Mouse (Mus musculus): ENCODE measurements around the gene Hipk4. TPM values are rescaled to one million over a fixed set of nuclear protein-coding genes. Genes with fewer than 3 reads are reported as not detected.
A peak's percentile ranks its signal among the peaks of the same experiment; 100 is the strongest.

The Hipk4 gene
- polyA plus RNA-seq, 1 experiment from 2014 or later, result 0.56 TPM

- WGBS, result 26% methylated on average over 10 of the region's 10 CpGs
- Histone ChIP-seq H3K27me3 (no peaks in the 10 kb centered on the region), H3K4me1 (no peaks in the 10 kb centered on the region), H3K9me3 (replicated peaks) (no peaks in the 10 kb centered on the region), H3K36me3 (ENCODE audit: poor library complexity, severe bottlenecking) (peaks cover 23% of the 10 kb centered on the region), H3K27ac (no peak overlapping the region), H3K4me3 (no peak overlapping the region), H3K4me2 (no peak overlapping the region), H3K9ac (no peak overlapping the region)
- peak; percentile 82 for ATAC-seq
Measured at GRCm38 (mm10) chr7:27526039-27526827, 3.2 kb downstream of the Hipk4 start.

- 83% methylated on average over 21 of the region's 21 CpGs for WGBS
- H3K4me1 ChIP-seq, result no peaks in the 10 kb centered on the region
- peaks cover 49% of the 10 kb centered on the region for H3K36me3 ChIP-seq (ENCODE audit: poor library complexity, severe bottlenecking)
- H3K4me2 ChIP-seq, result no peak overlapping the region
- no peaks in the 10 kb centered on the region for H3K27me3 ChIP-seq
- H3K4me3 ChIP-seq, result no peak overlapping the region
- no peak overlapping the region for H3K9ac ChIP-seq
- no peak for ATAC-seq
- H3K9me3 ChIP-seq (replicated peaks), result no peaks in the 10 kb centered on the region
- H3K27ac ChIP-seq, result no peak overlapping the region
Measured at GRCm38 (mm10) chr7:27529070-27529469, 6.0 kb downstream of the Hipk4 start.

GRCm38 (mm10) chr7:27530937-27531336, 7.9 kb downstream of the Hipk4 start:
- Histone ChIP-seq H3K9me3 (replicated peaks) (no peaks in the 10 kb centered on the region), H3K27me3 (no peaks in the 10 kb centered on the region), H3K4me3 (no peak overlapping the region), H3K4me2 (no peak overlapping the region), H3K36me3 (ENCODE audit: poor library complexity, severe bottlenecking) (peaks cover 66% of the 10 kb centered on the region), H3K27ac (no peak overlapping the region), H3K4me1 (no peaks in the 10 kb centered on the region), H3K9ac (no peak overlapping the region)
- WGBS, result 72% methylated on average over 3 of the region's 3 CpGs
- ATAC-seq, result 0 out of 2 replicates have a peak, but pooled peaks have one; percentile 31

DNA sequence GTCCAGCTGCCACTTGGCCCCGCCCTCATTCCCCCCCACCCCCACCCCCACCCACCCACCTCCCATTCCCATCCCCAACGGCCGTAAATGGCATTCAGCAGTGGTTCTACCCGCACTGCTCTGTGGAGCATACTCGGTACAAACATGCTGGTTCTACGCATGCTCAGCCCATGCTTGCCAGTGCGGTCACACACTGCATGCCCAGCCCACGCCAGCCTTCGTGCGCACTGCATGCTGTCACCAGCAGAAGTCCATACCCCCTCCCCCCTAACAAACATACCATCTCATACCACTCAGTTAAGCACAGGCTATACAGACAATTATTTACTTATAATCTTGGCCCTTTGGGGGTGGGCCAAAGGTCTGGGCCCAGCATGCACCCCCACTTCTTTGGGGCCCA, 8.6 kb downstream of the Hipk4 start:
- no peak for ATAC-seq
- Histone ChIP-seq H3K4me2 (no peak overlapping the region), H3K36me3 (ENCODE audit: poor library complexity, severe bottlenecking) (peaks cover 74% of the 10 kb centered on the region), H3K27me3 (no peaks in the 10 kb centered on the region), H3K4me1 (no peaks in the 10 kb centered on the region), H3K9me3 (replicated peaks) (no peaks in the 10 kb centered on the region), H3K9ac (no peak overlapping the region), H3K4me3 (no peak overlapping the region), H3K27ac (no peak overlapping the region)
- 94% methylated on average over 10 of the region's 10 CpGs for WGBS

DNA sequence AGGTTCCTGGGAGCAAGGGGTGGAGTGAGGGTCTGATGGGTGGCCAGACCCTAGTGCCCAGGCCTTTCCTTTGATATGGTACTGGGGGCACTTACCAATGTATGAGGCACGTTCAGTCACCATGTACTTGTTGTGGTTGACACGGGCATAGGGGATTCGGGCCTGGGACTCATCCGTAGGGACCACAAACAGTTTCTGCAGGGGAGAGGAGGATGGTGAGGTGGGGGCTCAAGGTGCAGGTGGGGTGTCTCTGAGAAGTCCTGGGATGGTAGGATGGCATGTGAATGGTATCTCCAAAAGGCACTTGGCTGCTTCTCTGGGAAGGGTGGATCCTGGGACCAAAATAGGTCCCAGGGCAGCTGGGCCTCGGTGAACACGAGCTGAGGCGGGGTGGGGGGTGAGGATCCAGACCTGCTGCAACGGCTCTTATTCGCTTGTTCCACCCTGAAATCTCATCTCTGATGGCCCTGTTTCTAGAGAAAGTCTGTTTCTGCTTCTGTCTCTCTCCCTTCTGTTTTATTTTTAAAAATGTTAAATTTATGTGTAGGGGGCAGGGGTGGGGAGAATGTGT, 9.5 kb downstream of the Hipk4 start:
- no peak for ATAC-seq
- no peaks in the 10 kb centered on the region for H3K4me1 ChIP-seq
- H3K27me3 ChIP-seq, result no peaks in the 10 kb centered on the region
- peaks cover 82% of the 10 kb centered on the region for H3K36me3 ChIP-seq (ENCODE audit: poor library complexity, severe bottlenecking)
- no peak overlapping the region for H3K9ac ChIP-seq
- WGBS, result 88% methylated on average over 9 of the region's 9 CpGs
- no peak overlapping the region for H3K4me3 ChIP-seq
- no peaks in the 10 kb centered on the region for H3K9me3 ChIP-seq (replicated peaks)
- no peak overlapping the region for H3K4me2 ChIP-seq
- H3K27ac ChIP-seq, result no peak overlapping the region

- H3K27ac ChIP-seq, result no peak overlapping the region
- H3K36me3 ChIP-seq (ENCODE audit: poor library complexity, severe bottlenecking), result peaks cover 87% of the 10 kb centered on the region
- no peak for ATAC-seq
- H3K4me1 ChIP-seq, result no peaks in the 10 kb centered on the region
- H3K9me3 ChIP-seq (replicated peaks), result no peaks in the 10 kb centered on the region
- no peak overlapping the region for H3K4me3 ChIP-seq
- no peak overlapping the region for H3K4me2 ChIP-seq
- 88% methylated on average over 2 of the region's 2 CpGs for WGBS
- H3K9ac ChIP-seq, result no peak overlapping the region
- H3K27me3 ChIP-seq, result no peaks in the 10 kb centered on the region
Measured at GRCm38 (mm10) chr7:27535386-27535785, 12.3 kb downstream of the Hipk4 start.

- Histone ChIP-seq H3K4me3 (no peak overlapping the region), H3K9ac (no peak overlapping the region), H3K27me3 (no peaks in the 10 kb centered on the region), H3K27ac (no peak overlapping the region), H3K4me1 (peaks cover 7% of the 10 kb centered on the region), H3K9me3 (replicated peaks) (no peaks in the 10 kb centered on the region), H3K36me3 (ENCODE audit: poor library complexity, severe bottlenecking) (peaks cover 84% of the 10 kb centered on the region), H3K4me2 (no peak overlapping the region)
- 92% methylated on average over 6 of the region's 6 CpGs for WGBS
- ATAC-seq, result no peak
Measured at GRCm38 (mm10) chr7:27536618-27537017, 13.6 kb downstream of the Hipk4 start.

DNA sequence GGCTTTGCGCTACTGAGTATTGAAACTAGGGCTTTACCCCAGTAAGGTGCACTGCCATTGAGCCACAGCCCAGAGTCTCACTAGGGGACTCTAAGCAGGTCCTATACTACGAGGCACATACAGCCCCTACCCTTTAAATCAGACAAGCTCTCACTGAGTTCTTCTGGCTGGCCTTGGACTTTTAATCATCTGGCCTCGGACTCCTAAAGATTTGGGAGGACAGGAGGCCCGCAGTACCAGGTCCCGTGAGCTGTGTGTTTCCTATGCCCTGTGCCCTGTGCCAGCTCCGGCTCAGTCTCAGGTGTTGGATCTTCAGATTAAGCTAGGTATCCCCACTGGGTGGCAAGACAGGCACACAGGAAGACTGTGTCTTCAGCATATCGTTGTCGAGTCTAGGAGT, 14.9 kb downstream of the Hipk4 start:
- Histone ChIP-seq H3K4me2 (no peak overlapping the region), H3K27ac (no peak overlapping the region), H3K4me3 (no peak overlapping the region), H3K9ac (no peak overlapping the region), H3K9me3 (replicated peaks) (no peaks in the 10 kb centered on the region), H3K4me1 (peaks cover 16% of the 10 kb centered on the region), H3K27me3 (no peaks in the 10 kb centered on the region), H3K36me3 (ENCODE audit: poor library complexity, severe bottlenecking) (peaks cover 70% of the 10 kb centered on the region)
- 88% methylated on average over 8 of the region's 8 CpGs for WGBS
- no peak for ATAC-seq

DNA sequence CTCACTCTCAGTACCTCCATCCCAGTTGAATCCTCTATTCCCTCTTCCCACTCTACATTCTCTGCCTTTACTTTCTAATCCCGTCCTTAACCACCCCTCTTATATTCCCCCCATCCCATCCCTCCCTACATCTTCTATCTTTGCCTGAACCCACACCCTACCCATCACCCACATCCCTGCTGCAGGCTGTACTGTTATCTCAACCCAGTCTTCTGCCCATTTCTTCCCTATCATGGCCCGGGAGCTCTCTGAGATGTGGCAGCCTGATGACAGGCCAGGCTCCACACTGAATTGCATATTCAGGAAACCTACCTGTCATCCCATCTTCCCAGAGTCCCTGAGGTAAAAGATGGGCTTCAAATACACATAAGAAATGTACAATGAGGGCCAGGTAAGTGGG, 15.7 kb downstream of the Hipk4 start:
- Histone ChIP-seq H3K4me3 (no peak overlapping the region), H3K9me3 (replicated peaks) (no peaks in the 10 kb centered on the region), H3K27me3 (no peaks in the 10 kb centered on the region), H3K9ac (no peak overlapping the region), H3K36me3 (ENCODE audit: poor library complexity, severe bottlenecking) (peaks cover 62% of the 10 kb centered on the region), H3K27ac (no peak overlapping the region), H3K4me1 (peaks cover 16% of the 10 kb centered on the region), H3K4me2 (no peak overlapping the region)
- ATAC-seq, result no peak
- WGBS, result 86% methylated on average over 2 of the region's 2 CpGs

DNA sequence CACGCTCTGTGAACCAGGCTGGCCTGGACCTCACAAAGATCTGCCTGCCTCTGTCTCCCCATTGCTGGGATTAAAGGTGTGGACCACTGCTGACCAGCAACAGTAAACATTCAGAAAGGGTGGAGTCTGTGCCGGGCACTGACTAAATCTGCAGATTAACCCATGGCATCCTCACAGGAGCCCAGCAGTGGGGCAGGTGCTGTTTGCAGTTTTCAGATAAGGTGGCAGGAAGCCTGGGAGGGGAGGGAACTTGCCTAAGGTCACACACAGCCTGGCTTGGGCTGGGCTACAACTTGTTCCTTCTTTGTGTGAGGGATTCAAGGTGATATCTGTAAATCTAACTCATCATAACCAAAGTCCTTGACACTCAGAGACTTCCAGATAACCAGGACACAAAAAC, 17.5 kb downstream of the Hipk4 start:
- H3K4me2 ChIP-seq, result no peak overlapping the region

GRCm38 (mm10) chr7:27540935-27541334, 17.9 kb downstream of the Hipk4 start:
- no peaks in the 10 kb centered on the region for H3K9me3 ChIP-seq (replicated peaks)
- ATAC-seq, result no peak
- no peak overlapping the region for H3K9ac ChIP-seq
- no peak overlapping the region for H3K27ac ChIP-seq
- 88% methylated on average over 6 of the region's 6 CpGs for WGBS
- peaks cover 44% of the 10 kb centered on the region for H3K36me3 ChIP-seq (ENCODE audit: poor library complexity, severe bottlenecking)
- peaks cover 16% of the 10 kb centered on the region for H3K4me1 ChIP-seq
- H3K4me3 ChIP-seq, result no peak overlapping the region
- no peaks in the 10 kb centered on the region for H3K27me3 ChIP-seq
- peak overlapping the region; percentile 77 for H3K4me2 ChIP-seq

More for the DNA sequence above, 17.5 kb downstream of the Hipk4 start:
- Histone ChIP-seq H3K4me1 (peaks cover 16% of the 10 kb centered on the region), H3K27ac (no peak overlapping the region), H3K36me3 (ENCODE audit: poor library complexity, severe bottlenecking) (peaks cover 48% of the 10 kb centered on the region), H3K9me3 (replicated peaks) (no peaks in the 10 kb centered on the region), H3K9ac (no peak overlapping the region), H3K27me3 (no peaks in the 10 kb centered on the region), H3K4me3 (no peak overlapping the region)
- no peak for ATAC-seq
- WGBS, result 81% methylated on average over 2 of the region's 2 CpGs

DNA sequence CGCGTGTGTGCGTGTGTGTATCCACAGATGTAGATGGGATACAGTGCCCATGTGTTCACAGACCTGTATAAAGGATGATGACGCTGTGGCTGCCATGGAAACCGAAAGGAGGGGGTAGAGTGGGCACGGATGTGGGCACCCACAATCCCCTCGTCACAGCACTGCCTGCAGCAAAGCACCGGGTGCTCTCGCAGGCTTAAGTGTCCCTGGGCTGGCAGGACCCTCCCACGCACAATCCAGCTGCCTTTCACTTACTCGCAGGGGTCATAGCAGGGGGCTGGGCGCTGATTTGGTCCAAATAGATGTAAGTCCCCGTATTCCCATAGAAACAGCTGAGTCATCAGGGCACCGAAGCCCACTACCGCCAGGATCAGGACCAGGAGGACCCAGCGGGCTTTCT, 18.4 kb downstream of the Hipk4 start:
- ATAC-seq, result peak; percentile 70
- Histone ChIP-seq H3K27ac (peak overlapping the region; percentile 25; the same call in 1 of the 2 replicates), H3K9me3 (replicated peaks) (no peaks in the 10 kb centered on the region), H3K9ac (peak overlapping the region; percentile 37; the same call in 1 of the 2 replicates), H3K4me3 (peak overlapping the region; percentile 48), H3K27me3 (no peaks in the 10 kb centered on the region), H3K4me2 (peak overlapping the region; percentile 77), H3K36me3 (ENCODE audit: poor library complexity, severe bottlenecking) (peaks cover 39% of the 10 kb centered on the region), H3K4me1 (peaks cover 16% of the 10 kb centered on the region)
- 71% methylated on average over 16 of the region's 16 CpGs for WGBS

Data from forebrain, embryonic 13.5 days (tissue).